Mouse (Mus musculus) large intestine, adult 2 months (tissue): ENCODE data around the gene Ptprt. TPM values are rescaled to one million over a fixed set of nuclear protein-coding genes. Genes with fewer than 3 reads are reported as not detected.
"Not testable (repeated sequence)": the region's sequence is repeated elsewhere in the genome, so short reads cannot be mapped to it uniquely, and the experiment has no call there.

ENCODE experiments used
- DNase-seq: peaks from one replicate; pipeline ENCODE4 v3.0.0-alpha.2; 2012; ENCODE audit warnings: low read depth, low spot score
- WGBS: fragments of 180-500 bp; shearing (Covaris S2); methylation state at CpG from one replicate; pipeline ENCODE4 v1.1.7; 2018; 5-methylcytosine and 5-hydroxymethylcytosine counted together
- polyA plus RNA-seq: library from polyadenylated mRNA; depleted of rRNA; stranded (reverse); fragments of >200 nt; gene quantifications from 2 replicates; pipeline ENCODE4 v1.2.3, GENCODE M21; 2012

Gene Ptprt
- polyA plus RNA-seq, 1 experiment: 0.69 TPM

- no peak for DNase-seq
- 51% methylated on average over 6 of the region's 6 CpGs for WGBS
Measured at GRCm38 (mm10) chr2:161600206-161600808, 1060.6 kb downstream of the Ptprt start.

- 58% methylated on average over 7 of the region's 7 CpGs for WGBS
- DNase-seq: no peak
Measured at GRCm38 (mm10) chr2:161593391-161594152, 1067.4 kb downstream of the Ptprt start.

GRCm38 (mm10) chr2:161574401-161574800 lies 1086.5 kb downstream of the Ptprt start:
- DNase-seq: no peak

GRCm38 (mm10) chr2:161572201-161572600 lies 1088.7 kb downstream of the Ptprt start:
- no peak for DNase-seq

- no peak for DNase-seq
- WGBS: 57% methylated on average over 10 of the region's 10 CpGs
Measured at GRCm38 (mm10) chr2:161570236-161570995, 1090.5 kb downstream of the Ptprt start.

- 19% methylated on average over 2 of the region's 2 CpGs for WGBS
Measured at GRCm38 (mm10) chr2:161561502-161561901, 1099.4 kb downstream of the Ptprt start.

GRCm38 (mm10) chr2:161557874-161558273 lies 1103.1 kb downstream of the Ptprt start:
- WGBS: 79% methylated on average over 4 of the region's 4 CpGs
- DNase-seq: no peak

More at GRCm38 (mm10) chr2:161561502-161561901, 1099.4 kb downstream of the Ptprt start:
- DNase-seq: no peak

- DNase-seq: no peak
- WGBS: 64% methylated on average over 9 of the region's 9 CpGs
Measured at GRCm38 (mm10) chr2:161553651-161554050, 1107.3 kb downstream of the Ptprt start.

- 76% methylated on average over 2 of the region's 2 CpGs for WGBS
- no peak for DNase-seq
Measured at GRCm38 (mm10) chr2:161552011-161552410, 1108.9 kb downstream of the Ptprt start.

GRCm38 (mm10) chr2:161549577-161549976 lies 1111.4 kb downstream of the Ptprt start:
- WGBS: 41% methylated on average over 5 of the region's 5 CpGs
- no peak for DNase-seq

- DNase-seq: no peak
- WGBS: 88% methylated on average over 5 of the region's 5 CpGs
Measured at GRCm38 (mm10) chr2:161547318-161547717, 1113.6 kb downstream of the Ptprt start.

GRCm38 (mm10) chr2:161545406-161545805 lies 1115.5 kb downstream of the Ptprt start:
- no peak for DNase-seq
- 47% methylated on average over 4 of the region's 4 CpGs for WGBS

GRCm38 (mm10) chr2:161534151-161534550 lies 1126.8 kb downstream of the Ptprt start:
- WGBS: 82% methylated on average over 7 of the region's 7 CpGs
- no peak for DNase-seq

GRCm38 (mm10) chr2:161527192-161527591 lies 1133.8 kb downstream of the Ptprt start:
- no peak for DNase-seq
- 59% methylated on average over 1 of the region's 1 CpGs for WGBS

GRCm38 (mm10) chr2:161519671-161520070 lies 1141.3 kb downstream of the Ptprt start:
- no peak for DNase-seq
- WGBS: 50% methylated on average over 2 of the region's 2 CpGs

GRCm38 (mm10) chr2:161516921-161517320 lies 1144.0 kb downstream of the Ptprt start:
- WGBS: 32% methylated on average over 5 of the region's 5 CpGs
- DNase-seq: no peak

- 86% methylated on average over 1 of the region's 1 CpGs for WGBS
- DNase-seq: no peak
Measured at GRCm38 (mm10) chr2:161513256-161513655, 1147.7 kb downstream of the Ptprt start.

- DNase-seq: not testable (repeated sequence)
- WGBS: 18% methylated on average over 6 of the region's 15 CpGs
Measured at GRCm38 (mm10) chr2:161511880-161512570, 1148.9 kb downstream of the Ptprt start.

- DNase-seq: no peak
- 17% methylated on average over 8 of the region's 8 CpGs for WGBS
Measured at GRCm38 (mm10) chr2:161511101-161511759, 1149.7 kb downstream of the Ptprt start.
